Mouse (Mus musculus) limb, embryonic 14.5 days (tissue): ENCODE data around the gene Dnajb1. TPM values are rescaled to one million over a fixed set of nuclear protein-coding genes. Genes with fewer than 3 reads are reported as not detected.

Source experiments
- ATAC-seq: fragments of 200-750 bp; cut with Nextera tagmentation; 2 replicates; pipeline ENCODE4 v1.8.0; 2017; ENCODE audit warnings: low read depth, moderate number of reproducible peaks, moderate TSS enrichment; ENCODE audit not compliant: low FRiP score
- DNase-seq: peaks from one replicate; pipeline ENCODE4 v3.0.0-alpha.2; 2015; ENCODE audit warnings: low spot score
- H3K27ac ChIP-seq: fragments of 300-500 bp; sonication (generic); replicated peaks from 2 replicates; pipeline ENCODE4 v1.5.1; 2014; ENCODE audit warnings: low read depth, mild to moderate bottlenecking, low read length, moderate library complexity, mixed read lengths
- H3K27me3 ChIP-seq: fragments of 300-500 bp; sonication (generic); 2 replicates; pipeline ENCODE4 v1.6.1; 2014; ENCODE audit warnings: low read length, mixed read lengths; ENCODE audit not compliant: control insufficient read depth, insufficient read depth
- H3K36me3 ChIP-seq: fragments of 300-500 bp; sonication (generic); 2 replicates; pipeline ENCODE4 v1.6.1; 2014; ENCODE audit warnings: mild to moderate bottlenecking, low read length, moderate library complexity, mixed read lengths; ENCODE audit not compliant: control insufficient read depth, insufficient read depth
- H3K4me1 ChIP-seq: fragments of 300-500 bp; sonication (generic); 2 replicates; pipeline ENCODE4 v1.6.1; 2014; ENCODE audit warnings: antibody characterized with exemption, low read length, mixed read lengths; ENCODE audit not compliant: control insufficient read depth, insufficient read depth
- H3K4me2 ChIP-seq: fragments of 300-500 bp; sonication (generic); replicated peaks from 2 replicates; pipeline ENCODE4 v1.6.1; 2014; ENCODE audit warnings: low read depth, mild to moderate bottlenecking, low read length, moderate library complexity; ENCODE audit not compliant: severe bottlenecking
- H3K4me3 ChIP-seq: fragments of 300-500 bp; sonication (generic); replicated peaks from 2 replicates; pipeline ENCODE4 v1.5.1; 2014; ENCODE audit warnings: low read length
- H3K9ac ChIP-seq: fragments of 300-500 bp; sonication (generic); 2 replicates; pipeline ENCODE4 v1.6.1; 2014; ENCODE audit warnings: mild to moderate bottlenecking, low read depth, low read length, moderate library complexity; ENCODE audit not compliant: severe bottlenecking
- H3K9me3 ChIP-seq: fragments of 300-500 bp; sonication (generic); 2 replicates; pipeline ENCODE4 v1.6.1; 2016; ENCODE audit warnings: low read length; ENCODE audit not compliant: control insufficient read depth
- POLR2A ChIP-seq: fragments of 200-500 bp; IDR thresholded peaks from 2 replicates; pipeline ENCODE4 v1.8.0; 2012; ENCODE audit warnings: inconsistent platforms, mild to moderate bottlenecking, moderate library complexity, borderline replicate concordance; ENCODE audit not compliant: insufficient read depth, insufficient read length; ENCODE audit errors: extremely low read depth
- WGBS: fragments of 180-500 bp; shearing (Covaris S2); extraction: QIAGEN DNeasy Blood & Tissue Kit; methylation state at CpG from one replicate; pipeline ENCODE4 v1.1.7; 2014; 5-methylcytosine and 5-hydroxymethylcytosine counted together
- polyA plus RNA-seq, 2 experiments: library from polyadenylated mRNA; depleted of rRNA in 1 of 2; stranded (reverse) in 1 of 2; unstranded in 1 of 2; fragments of >200 nt; fragmentation: Nextera tagmentation in 1 of 2; extraction: Ambion mirVana in 1 of 2; gene quantifications; 2 replicates each; pipeline versions ENCODE4 v1.2.1 to v1.2.3; 2012 to 2014

Gene Dnajb1
- polyA plus RNA-seq, 2 experiments = 43.7 to 51.3 TPM

DNA sequence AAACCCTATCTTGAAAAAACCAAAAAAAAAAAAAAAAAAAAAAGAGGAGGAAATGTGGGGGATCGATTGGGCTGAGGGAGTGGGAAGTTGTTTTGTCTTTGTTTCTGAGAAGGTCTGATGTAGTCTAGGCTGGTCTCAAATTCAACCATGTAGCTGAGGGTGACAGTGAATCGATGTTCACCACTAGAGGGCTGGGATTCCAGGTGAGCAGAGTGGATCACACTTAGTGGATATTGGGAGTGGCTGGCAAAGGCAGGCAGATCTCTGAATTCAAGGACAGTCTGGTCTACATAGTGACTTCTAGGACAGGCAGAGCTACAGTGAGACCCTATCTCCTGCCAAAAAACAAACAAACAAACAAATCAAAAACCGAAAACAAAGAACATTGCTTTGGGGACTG lies 16.7 kb downstream of the Dnajb1 start:
- no peak overlapping the region for H3K27ac ChIP-seq
- WGBS = 43% methylated on average over 3 of the region's 3 CpGs
- H3K4me2 ChIP-seq = no peak overlapping the region
- TF ChIP-seq POLR2A = no peak
- no peaks in the 10 kb centered on the region for H3K9me3 ChIP-seq
- H3K9ac ChIP-seq = no peak overlapping the region
- no peaks in the 10 kb centered on the region for H3K36me3 ChIP-seq
- ATAC-seq = no peak
- no peaks in the 10 kb centered on the region for H3K27me3 ChIP-seq
- no peak overlapping the region for H3K4me3 ChIP-seq
- no peaks in the 10 kb centered on the region for H3K4me1 ChIP-seq
- no peak for DNase-seq

GRCm38 (mm10) chr8:83625676-83626299 lies 17.8 kb downstream of the Dnajb1 start:
- Histone ChIP-seq H3K4me2 (no peak overlapping the region), H3K9ac (no peak overlapping the region), H3K9me3 (no peaks in the 10 kb centered on the region), H3K27me3 (no peaks in the 10 kb centered on the region), H3K4me1 (no peaks in the 10 kb centered on the region), H3K4me3 (no peak overlapping the region), H3K27ac (no peak overlapping the region), H3K36me3 (no peaks in the 10 kb centered on the region)
- no peak for TF ChIP-seq POLR2A
- WGBS = 90% methylated on average over 6 of the region's 6 CpGs
- DNase-seq (no peak), ATAC-seq (no peak)

GRCm38 (mm10) chr8:83632083-83632707 lies 24.2 kb downstream of the Dnajb1 start:
- ATAC-seq (no peak), DNase-seq (no peak)
- Histone ChIP-seq H3K27ac (no peak overlapping the region), H3K4me3 (no peak overlapping the region), H3K9me3 (no peaks in the 10 kb centered on the region), H3K4me2 (no peak overlapping the region), H3K9ac (no peak overlapping the region), H3K4me1 (no peaks in the 10 kb centered on the region), H3K27me3 (no peaks in the 10 kb centered on the region), H3K36me3 (no peaks in the 10 kb centered on the region)
- 84% methylated on average over 7 of the region's 7 CpGs for WGBS
- no peak for TF ChIP-seq POLR2A

- H3K4me3 ChIP-seq = no peak overlapping the region
- ATAC-seq (no peak), DNase-seq (no peak)
- WGBS = 72% methylated on average over 4 of the region's 4 CpGs
- no peaks in the 10 kb centered on the region for H3K9me3 ChIP-seq
- no peak overlapping the region for H3K27ac ChIP-seq
- no peak overlapping the region for H3K4me2 ChIP-seq
- no peak overlapping the region for H3K9ac ChIP-seq
- TF ChIP-seq POLR2A = no peak
- H3K4me1 ChIP-seq = no peaks in the 10 kb centered on the region
- no peaks in the 10 kb centered on the region for H3K36me3 ChIP-seq
- H3K27me3 ChIP-seq = no peaks in the 10 kb centered on the region
Observed at GRCm38 (mm10) chr8:83638856-83639255, 30.9 kb downstream of the Dnajb1 start.

DNA sequence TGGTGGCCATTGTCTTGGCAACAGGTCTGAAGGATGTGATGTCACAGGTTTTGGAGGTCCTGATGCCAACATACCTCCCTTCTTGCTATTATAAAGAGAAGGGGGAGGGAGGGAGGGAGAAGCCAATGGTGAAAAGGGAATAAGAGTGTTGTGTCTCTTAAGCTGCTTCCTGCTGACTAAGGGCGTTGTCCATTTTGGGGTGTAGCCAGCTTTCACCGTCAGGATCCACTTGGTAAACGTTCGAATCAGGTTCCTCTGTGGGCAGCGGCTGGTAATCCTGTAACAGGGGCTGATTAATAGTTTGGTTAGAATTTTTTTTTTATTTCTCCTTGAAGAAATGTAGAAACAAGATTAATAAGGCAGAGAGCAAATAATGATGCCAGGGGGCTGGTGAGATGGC lies 31.7 kb downstream of the Dnajb1 start:
- H3K27ac ChIP-seq = no peak overlapping the region
- WGBS = 77% methylated on average over 5 of the region's 5 CpGs
- H3K27me3 ChIP-seq = no peaks in the 10 kb centered on the region
- ATAC-seq (no peak), DNase-seq (no peak)
- H3K4me3 ChIP-seq = no peak overlapping the region
- no peaks in the 10 kb centered on the region for H3K9me3 ChIP-seq
- no peak for TF ChIP-seq POLR2A
- no peak overlapping the region for H3K4me2 ChIP-seq
- no peaks in the 10 kb centered on the region for H3K36me3 ChIP-seq
- H3K4me1 ChIP-seq = no peaks in the 10 kb centered on the region
- no peak overlapping the region for H3K9ac ChIP-seq

DNA sequence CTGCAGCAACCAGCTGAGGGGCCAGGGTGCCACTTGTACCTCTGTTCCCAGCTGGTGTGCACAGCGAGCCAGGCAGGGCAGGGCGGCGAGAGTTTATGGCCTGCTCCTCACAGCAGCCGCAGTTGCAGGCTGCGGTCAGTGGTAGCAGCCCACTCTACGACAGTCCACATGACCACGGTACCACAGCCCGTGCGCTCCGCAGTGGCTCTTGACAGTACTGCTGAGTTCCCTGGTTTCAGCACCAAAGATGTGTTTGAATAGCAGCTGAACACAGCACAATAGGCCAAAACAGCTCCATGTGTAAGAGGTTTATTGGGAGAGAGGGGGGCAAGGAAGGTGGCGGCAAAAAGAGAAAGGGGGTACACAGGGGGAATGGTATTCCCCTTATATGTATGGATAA lies 39.5 kb downstream of the Dnajb1 start:
- ATAC-seq = no peak
- H3K27ac ChIP-seq = no peak overlapping the region

More for the DNA sequence above, 39.5 kb downstream of the Dnajb1 start:
- H3K36me3 ChIP-seq = no peaks in the 10 kb centered on the region
- H3K9me3 ChIP-seq = no peaks in the 10 kb centered on the region
- DNase-seq = no peak
- H3K4me2 ChIP-seq = no peak overlapping the region
- H3K4me3 ChIP-seq = no peak overlapping the region
- no peak overlapping the region for H3K9ac ChIP-seq
- whole genome bisulfite sequencing = 86% methylated on average over 11 of the region's 11 CpGs
- TF ChIP-seq POLR2A = no peak
- no peaks in the 10 kb centered on the region for H3K27me3 ChIP-seq
- peaks cover 3% of the 10 kb centered on the region; the same call in 1 of the 2 replicates for H3K4me1 ChIP-seq
